Mouse (Mus musculus): ENCODE measurements around the gene Vmn1r53.
"Not testable (repeated sequence)": the region's sequence is repeated elsewhere in the genome, so short reads cannot be mapped to it uniquely, and the experiment has no call there.

Gene Vmn1r53

GRCm38 (mm10) chr6:90224338-90224737, at the start of gene Vmn1r53:
Gene Vmn1r53 (minus strand): TSS chr6:90224438.
- no peak for DNase-seq

DNA sequence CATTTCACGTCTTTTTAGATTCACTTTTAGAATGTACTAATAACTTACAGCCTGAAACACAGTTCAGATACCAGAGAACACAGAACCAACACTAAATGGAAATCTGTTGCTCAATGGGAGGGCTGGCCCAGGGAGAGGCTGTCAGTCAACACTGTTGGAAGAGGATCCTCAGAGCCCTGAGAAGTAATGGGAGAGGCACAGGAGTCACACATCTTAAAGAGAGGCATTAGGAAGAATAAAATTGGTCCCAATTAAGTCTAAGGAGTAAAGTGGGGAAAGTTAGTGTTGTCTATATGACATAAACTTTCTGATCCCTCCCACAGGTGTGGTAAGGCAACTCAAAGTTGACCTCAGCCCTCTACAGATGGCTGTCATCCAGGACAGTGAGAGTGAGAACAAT, 21.8 kb upstream of the Vmn1r53 start, which contains the start of gene Vmn1r54:
Gene Vmn1r54 (plus strand): TSS at position 301 of the 400 bp plus-strand sequence.
- no peak for DNase-seq

DNA sequence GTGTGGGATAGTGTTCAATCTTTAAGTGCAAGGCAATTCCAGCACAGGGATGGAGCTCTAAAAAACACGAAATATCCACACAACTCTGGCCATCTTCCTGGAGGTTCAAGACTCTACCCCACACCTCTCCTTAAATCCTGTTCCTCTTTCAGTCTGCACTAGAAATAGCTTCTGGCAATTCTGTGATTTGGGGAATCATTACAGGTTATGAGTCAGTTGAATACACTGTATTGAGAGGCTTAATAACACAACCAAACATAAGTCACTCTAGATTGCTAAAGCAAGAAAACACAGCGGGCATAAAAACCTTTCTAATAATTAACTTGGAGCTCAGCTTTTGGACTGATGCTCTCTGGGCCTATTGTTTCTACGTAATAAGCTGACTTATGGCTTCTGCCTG, 19.8 kb upstream of the Vmn1r53 start:
- no peak for DNase-seq

GRCm38 (mm10) chr6:90232681-90233080, 8.4 kb upstream of the Vmn1r53 start:
- DNase-seq, result no peak

GRCm38 (mm10) chr6:90232114-90232513, 7.9 kb upstream of the Vmn1r53 start:
- not testable (repeated sequence) for DNase-seq

DNA sequence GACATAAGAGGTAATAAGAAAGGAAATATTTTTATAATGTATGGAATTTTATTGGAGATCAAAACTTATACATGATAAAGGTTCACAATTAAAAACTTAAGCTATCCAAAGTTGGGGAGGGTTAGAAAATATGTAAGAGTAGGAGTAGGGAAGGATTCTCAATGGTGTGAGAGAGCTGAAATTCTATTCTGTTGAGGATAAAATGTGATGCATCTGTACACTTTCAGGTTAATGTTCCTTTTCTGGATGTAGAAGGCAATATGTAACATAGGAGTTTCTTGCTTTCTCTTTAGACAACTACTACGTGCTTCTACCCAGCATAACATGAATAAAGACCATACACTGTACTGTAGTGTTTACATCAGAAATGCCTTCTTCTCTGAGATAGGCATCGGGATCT, 21.7 kb downstream of the Vmn1r53 start, which contains the start of gene V1ra8:
Gene V1ra8 (plus strand): TSS at position 301 of the 400 bp plus-strand sequence.
- not testable (repeated sequence) for DNase-seq

- no peak for DNase-seq
Observed at GRCm38 (mm10) chr6:90174508-90174907, 49.7 kb downstream of the Vmn1r53 start, which contains the start of gene Vmn1r52. Gene Vmn1r52 (plus strand): TSS chr6:90174808.
